Mouse (Mus musculus): ENCODE data around the gene Nav2.

DNA sequence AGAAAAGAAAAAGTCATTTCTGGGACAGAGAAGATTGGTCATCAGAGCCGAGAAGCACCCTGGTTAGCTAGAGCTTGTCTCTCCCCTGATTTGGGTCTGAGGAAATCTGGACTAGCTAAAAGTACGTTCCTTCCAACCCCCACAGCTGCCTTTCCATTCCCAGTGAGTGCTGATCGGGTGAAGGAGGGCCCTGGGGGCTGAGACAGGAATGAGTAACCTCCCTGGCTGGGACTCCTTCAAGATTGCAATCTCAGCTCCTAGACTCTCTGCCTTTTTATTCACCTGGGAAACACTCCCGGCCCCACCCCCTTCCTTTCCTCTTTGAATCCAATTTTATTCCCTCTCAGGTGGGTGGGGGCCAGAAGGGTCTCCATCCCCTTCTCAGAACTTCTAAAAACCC is 612.8 kb downstream of the Nav2 start:
- TF ChIP-seq POLR2A (IDR thresholded peaks at IDR 0.05; ENCODE audit: insufficient read length, low read depth) (no peak), TCF12 (IDR thresholded peaks at IDR 0.05; ENCODE audit: insufficient read depth, poor library complexity, severe bottlenecking) (no peak), USF1 (IDR thresholded peaks at IDR 0.05; ENCODE audit: low read depth) (no peak)
